Mouse (Mus musculus) kidney, postnatal 10 days (tissue): ENCODE measurements at regions not wholly inside any gene's neighbourhood (a gene's known extent, or its start where the extent isn't known, plus 50 kb on each side); places are given as distances from the start of the nearest gene placed in this dataset.

ENCODE experiments used
- DNase-seq: peaks from one replicate; pipeline ENCODE4 v3.0.0; 2021; ENCODE audit warnings: mixed read lengths

DNA sequence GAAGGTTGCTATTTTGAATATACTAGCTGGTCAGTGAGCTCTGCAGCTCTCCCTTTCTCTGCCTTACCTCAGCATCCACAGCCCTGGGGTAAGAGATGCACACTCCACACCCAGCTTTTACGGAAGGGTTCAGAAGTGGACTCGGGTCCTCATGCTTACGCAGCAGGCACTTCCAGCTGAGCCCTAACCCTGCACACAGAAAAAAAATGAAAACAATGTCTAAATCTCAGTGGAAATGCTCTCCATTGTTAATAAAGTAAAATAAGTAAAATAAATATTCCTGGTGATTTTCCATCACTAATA lies 70.3 kb upstream of the Gas2 start:
- DNase-seq = no peak
